Mouse (Mus musculus): ENCODE results near the gene Rapgef1. TPM values are rescaled to one million over a fixed set of nuclear protein-coding genes. Genes with fewer than 3 reads are reported as not detected.
A peak's percentile ranks its signal among the peaks of the same experiment; 100 is the strongest.

Rapgef1 gene
- total and polyA plus RNA-seq, 2 experiments, result 11.8 to 25.3 TPM

DNA sequence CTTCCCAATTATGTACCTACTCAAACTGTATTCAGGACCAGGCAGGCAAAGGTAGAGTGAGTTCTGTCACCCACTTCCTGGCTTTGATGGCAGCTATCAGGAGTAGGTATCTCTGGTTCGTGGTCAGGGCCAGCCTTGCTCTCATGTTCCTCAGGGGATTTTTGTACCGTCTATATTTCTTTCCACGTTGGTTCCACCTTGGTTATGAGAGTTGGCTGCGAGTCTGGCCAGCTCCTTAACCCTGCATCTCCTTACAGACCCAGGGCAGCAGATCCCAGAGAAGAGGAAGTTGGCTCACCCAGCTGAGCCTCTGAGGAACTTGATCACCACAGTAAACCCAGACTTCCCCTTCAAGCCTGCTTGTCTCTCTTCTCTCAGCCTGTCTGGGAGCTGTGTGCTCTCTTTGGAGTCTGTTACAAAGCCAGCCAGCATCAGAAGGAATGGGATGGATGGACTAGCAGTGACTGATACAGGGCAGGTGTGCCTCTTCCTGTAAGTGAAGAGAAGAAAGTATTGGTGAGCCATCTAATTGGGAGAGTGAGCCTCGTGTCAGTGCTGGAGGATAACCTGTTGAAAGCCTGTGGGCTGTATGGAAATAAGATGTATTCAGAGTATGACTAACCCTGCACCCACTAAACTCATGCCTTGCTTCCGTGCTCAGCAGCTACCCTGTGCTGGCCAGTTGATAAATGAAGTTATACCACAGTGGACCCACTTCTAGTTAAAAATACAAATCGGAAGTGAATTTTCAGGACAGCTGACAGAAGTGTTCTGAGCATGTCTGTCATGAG, 53.4 kb downstream of the Rapgef1 start:
- WGBS, result 81% methylated on average over 7 of the region's 7 CpGs
- TF ChIP-seq POLR2A (IDR thresholded peaks at IDR 0.05; ENCODE audit: extremely low read depth, insufficient read depth, low read length) (no peak), CTCF (IDR thresholded peaks at IDR 0.05; ENCODE audit: low read depth, low read length) (no peak)
- Histone ChIP-seq H3K4me1 (ENCODE audit: control insufficient read depth, insufficient read depth, low read length) (peaks cover 45% of the 10 kb centered on the region), H3K27me3 (ENCODE audit: control insufficient read depth, insufficient read depth, low read length) (no peaks in the 10 kb centered on the region), H3K27ac (replicated peaks; ENCODE audit: insufficient read depth, low read depth, low read length) (no peak overlapping the region), H3K36me3 (ENCODE audit: control insufficient read depth, insufficient read depth, low read length) (no peaks in the 10 kb centered on the region), H3K4me3 (ENCODE audit: insufficient read depth, low read depth, low read length) (no peak overlapping the region), H3K9ac (ENCODE audit: low read depth, low read length) (no peak overlapping the region), H3K79me2 (ENCODE audit: control insufficient read depth, insufficient read depth, low read length) (peaks cover 26% of the 10 kb centered on the region)
- peak; percentile 24 for DNase-seq (ENCODE audit: extremely low read depth, low read depth, low spot score)

DNA sequence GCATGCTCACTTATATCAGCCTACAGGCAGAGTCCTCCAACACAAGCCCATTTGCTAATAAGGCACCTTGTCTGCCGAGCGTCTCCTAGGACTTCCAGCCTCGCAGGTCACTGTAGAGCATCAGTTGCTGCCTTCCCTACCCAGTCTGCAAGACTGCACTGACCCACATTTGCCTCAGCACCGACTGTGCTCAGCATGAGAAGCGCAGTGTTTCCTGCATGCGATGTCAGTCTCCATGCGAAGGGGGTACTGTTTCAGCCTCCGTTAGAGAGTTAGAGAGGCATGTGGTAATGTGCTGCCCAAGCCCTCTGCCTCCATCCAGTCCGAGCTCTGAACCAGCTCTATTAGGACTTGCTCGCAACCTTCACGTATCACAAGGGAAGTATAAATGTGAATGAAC, 54.6 kb downstream of the Rapgef1 start:
- DNase-seq (ENCODE audit: extremely low read depth, low read depth, low spot score), result no peak
- Histone ChIP-seq H3K9ac (ENCODE audit: low read depth, low read length) (peak overlapping the region; percentile 11; the same call in 1 of the 2 replicates), H3K4me1 (ENCODE audit: control insufficient read depth, insufficient read depth, low read length) (peaks cover 46% of the 10 kb centered on the region), H3K79me2 (ENCODE audit: control insufficient read depth, insufficient read depth, low read length) (peaks cover 30% of the 10 kb centered on the region), H3K4me3 (ENCODE audit: insufficient read depth, low read depth, low read length) (no peak overlapping the region), H3K27me3 (ENCODE audit: control insufficient read depth, insufficient read depth, low read length) (no peaks in the 10 kb centered on the region), H3K36me3 (ENCODE audit: control insufficient read depth, insufficient read depth, low read length) (no peaks in the 10 kb centered on the region), H3K27ac (replicated peaks; ENCODE audit: insufficient read depth, low read depth, low read length) (peak overlapping the region; percentile 40)
- WGBS, result 86% methylated on average over 11 of the region's 11 CpGs
- TF ChIP-seq CTCF (IDR thresholded peaks at IDR 0.05; ENCODE audit: low read depth, low read length) (no peak), POLR2A (IDR thresholded peaks at IDR 0.05; ENCODE audit: extremely low read depth, insufficient read depth, low read length) (no peak)

DNA sequence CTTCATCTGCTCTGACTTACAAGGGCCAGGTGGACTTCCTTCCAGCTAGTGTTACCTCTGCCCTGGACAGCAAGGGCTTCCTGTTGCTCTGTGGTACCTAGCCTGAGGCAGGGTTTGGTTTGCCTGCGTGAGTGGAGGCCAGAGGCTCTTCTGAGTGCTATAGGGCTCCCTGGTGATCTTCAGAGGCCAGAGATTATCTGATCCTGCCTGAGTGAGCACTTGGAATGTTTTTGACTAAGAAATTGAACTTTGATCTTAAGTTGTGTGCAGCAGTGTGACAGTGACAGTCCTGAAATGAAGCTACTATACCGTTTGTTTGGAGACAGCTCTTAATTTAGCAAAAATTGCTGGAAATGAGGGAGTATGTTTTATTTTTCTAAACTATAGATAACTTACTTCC, 55.0 kb downstream of the Rapgef1 start:
- peak; percentile 77 for DNase-seq (ENCODE audit: extremely low read depth, low read depth, low spot score)
- Histone ChIP-seq H3K36me3 (ENCODE audit: control insufficient read depth, insufficient read depth, low read length) (no peaks in the 10 kb centered on the region), H3K4me3 (ENCODE audit: insufficient read depth, low read depth, low read length) (no peak overlapping the region), H3K4me1 (ENCODE audit: control insufficient read depth, insufficient read depth, low read length) (peaks cover 44% of the 10 kb centered on the region), H3K79me2 (ENCODE audit: control insufficient read depth, insufficient read depth, low read length) (peaks cover 34% of the 10 kb centered on the region), H3K27ac (replicated peaks; ENCODE audit: insufficient read depth, low read depth, low read length) (peak overlapping the region; percentile 40), H3K27me3 (ENCODE audit: control insufficient read depth, insufficient read depth, low read length) (no peaks in the 10 kb centered on the region), H3K9ac (ENCODE audit: low read depth, low read length) (peak overlapping the region; percentile 11; the same call in 1 of the 2 replicates)
- TF ChIP-seq POLR2A (IDR thresholded peaks at IDR 0.05; ENCODE audit: extremely low read depth, insufficient read depth, low read length) (no peak), CTCF (IDR thresholded peaks at IDR 0.05; ENCODE audit: low read depth, low read length) (no peak)
- 20% methylated on average over 2 of the region's 2 CpGs for WGBS

DNA sequence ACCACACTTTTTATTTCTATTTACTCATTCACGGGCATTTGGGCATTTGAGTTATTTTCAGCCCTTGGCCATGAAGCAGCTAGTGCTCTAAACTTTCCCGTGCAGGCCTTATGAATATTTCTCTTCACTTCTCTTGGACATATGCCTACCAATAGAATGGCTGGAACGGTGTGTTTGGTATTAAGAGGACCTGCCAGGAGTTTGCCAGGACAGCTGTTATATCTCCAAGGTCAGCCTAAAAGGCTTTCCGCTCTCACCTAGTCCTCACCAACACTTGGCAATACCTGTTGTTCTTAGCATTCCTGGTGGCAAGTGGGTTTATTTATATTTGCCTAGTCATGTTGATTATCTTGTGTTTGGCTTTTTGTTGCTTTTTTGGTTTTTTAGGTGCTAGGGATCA, 56.3 kb downstream of the Rapgef1 start:
- Histone ChIP-seq H3K27me3 (ENCODE audit: control insufficient read depth, insufficient read depth, low read length) (no peaks in the 10 kb centered on the region), H3K36me3 (ENCODE audit: control insufficient read depth, insufficient read depth, low read length) (no peaks in the 10 kb centered on the region), H3K27ac (replicated peaks; ENCODE audit: insufficient read depth, low read depth, low read length) (peak overlapping the region; percentile 28; the same call in 1 of the 2 replicates), H3K9ac (ENCODE audit: low read depth, low read length) (no peak overlapping the region), H3K4me3 (ENCODE audit: insufficient read depth, low read depth, low read length) (no peak overlapping the region), H3K79me2 (ENCODE audit: control insufficient read depth, insufficient read depth, low read length) (peaks cover 38% of the 10 kb centered on the region), H3K4me1 (ENCODE audit: control insufficient read depth, insufficient read depth, low read length) (peaks cover 40% of the 10 kb centered on the region)
- DNase-seq (ENCODE audit: extremely low read depth, low read depth, low spot score), result peak; percentile 79
- 22% methylated on average over 4 of the region's 4 CpGs for WGBS
- no peak for TF ChIP-seq CTCF (IDR thresholded peaks at IDR 0.05; ENCODE audit: low read depth, low read length)
- TF ChIP-seq POLR2A (IDR thresholded peaks at IDR 0.05; ENCODE audit: extremely low read depth, insufficient read depth, low read length), result no peak

DNA sequence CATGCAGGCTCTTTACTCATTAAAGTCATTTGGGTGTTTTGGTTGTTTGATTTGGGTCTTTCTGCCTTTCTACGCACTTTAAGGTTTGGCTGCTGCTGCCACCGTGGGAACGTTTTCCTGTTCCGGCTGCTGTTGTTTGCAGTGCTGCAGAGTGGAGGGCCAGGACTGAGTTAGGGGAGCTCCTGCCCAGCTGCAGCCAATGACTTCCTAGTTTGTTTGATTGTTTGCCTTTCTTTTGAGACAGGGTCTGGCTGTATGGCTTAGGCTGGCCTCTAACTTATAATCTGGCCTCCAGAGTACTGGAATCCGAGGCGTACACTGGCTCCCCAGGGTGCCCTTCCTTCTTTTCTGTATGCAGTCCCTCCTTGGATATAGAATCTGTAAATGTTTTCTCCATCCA, 57.0 kb downstream of the Rapgef1 start:
- Histone ChIP-seq H3K4me1 (ENCODE audit: control insufficient read depth, insufficient read depth, low read length) (peaks cover 35% of the 10 kb centered on the region), H3K4me3 (ENCODE audit: insufficient read depth, low read depth, low read length) (no peak overlapping the region), H3K79me2 (ENCODE audit: control insufficient read depth, insufficient read depth, low read length) (peaks cover 35% of the 10 kb centered on the region), H3K27ac (replicated peaks; ENCODE audit: insufficient read depth, low read depth, low read length) (peak overlapping the region; percentile 80), H3K36me3 (ENCODE audit: control insufficient read depth, insufficient read depth, low read length) (no peaks in the 10 kb centered on the region), H3K9ac (ENCODE audit: low read depth, low read length) (no peak overlapping the region), H3K27me3 (ENCODE audit: control insufficient read depth, insufficient read depth, low read length) (no peaks in the 10 kb centered on the region)
- 27% methylated on average over 6 of the region's 6 CpGs for WGBS
- no peak for DNase-seq (ENCODE audit: extremely low read depth, low read depth, low spot score)
- TF ChIP-seq POLR2A (IDR thresholded peaks at IDR 0.05; ENCODE audit: extremely low read depth, insufficient read depth, low read length) (no peak), CTCF (IDR thresholded peaks at IDR 0.05; ENCODE audit: low read depth, low read length) (no peak)

DNA sequence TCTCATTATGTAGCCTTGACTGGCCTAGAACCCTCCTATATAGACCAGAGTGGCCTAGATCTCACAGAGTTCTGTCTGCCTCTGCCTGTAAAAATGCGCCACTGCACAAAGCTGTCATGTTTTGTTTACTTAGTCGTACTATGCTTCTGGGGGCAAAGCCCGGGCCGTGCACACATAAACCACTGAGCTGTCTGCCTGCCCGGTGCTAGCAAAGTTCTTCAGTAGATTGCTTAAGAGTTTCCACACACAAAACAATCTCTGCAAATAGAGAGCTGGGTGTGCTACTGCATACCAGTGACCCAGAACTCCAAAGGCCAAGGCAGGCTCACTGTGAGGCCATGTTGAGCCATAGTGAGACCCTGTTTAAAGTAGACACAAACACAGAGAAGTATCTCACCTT, 58.3 kb downstream of the Rapgef1 start:
- Histone ChIP-seq H3K4me3 (ENCODE audit: insufficient read depth, low read depth, low read length) (no peak overlapping the region), H3K27me3 (ENCODE audit: control insufficient read depth, insufficient read depth, low read length) (no peaks in the 10 kb centered on the region), H3K4me1 (ENCODE audit: control insufficient read depth, insufficient read depth, low read length) (peaks cover 35% of the 10 kb centered on the region), H3K36me3 (ENCODE audit: control insufficient read depth, insufficient read depth, low read length) (no peaks in the 10 kb centered on the region), H3K27ac (replicated peaks; ENCODE audit: insufficient read depth, low read depth, low read length) (peak overlapping the region; percentile 73), H3K79me2 (ENCODE audit: control insufficient read depth, insufficient read depth, low read length) (peaks cover 24% of the 10 kb centered on the region; the same call in 1 of the 2 replicates), H3K9ac (ENCODE audit: low read depth, low read length) (no peak overlapping the region)
- peak; percentile 96 for DNase-seq (ENCODE audit: extremely low read depth, low read depth, low spot score)
- TF ChIP-seq POLR2A (IDR thresholded peaks at IDR 0.05; ENCODE audit: extremely low read depth, insufficient read depth, low read length) (no peak), CTCF (IDR thresholded peaks at IDR 0.05; ENCODE audit: low read depth, low read length) (0 out of 2 replicates have a peak, but pooled peaks have one; percentile 8)
- WGBS, result 20% methylated on average over 5 of the region's 5 CpGs
